Mouse (Mus musculus): Measurements from ENCODE around the gene Cacna1e.

DNA sequence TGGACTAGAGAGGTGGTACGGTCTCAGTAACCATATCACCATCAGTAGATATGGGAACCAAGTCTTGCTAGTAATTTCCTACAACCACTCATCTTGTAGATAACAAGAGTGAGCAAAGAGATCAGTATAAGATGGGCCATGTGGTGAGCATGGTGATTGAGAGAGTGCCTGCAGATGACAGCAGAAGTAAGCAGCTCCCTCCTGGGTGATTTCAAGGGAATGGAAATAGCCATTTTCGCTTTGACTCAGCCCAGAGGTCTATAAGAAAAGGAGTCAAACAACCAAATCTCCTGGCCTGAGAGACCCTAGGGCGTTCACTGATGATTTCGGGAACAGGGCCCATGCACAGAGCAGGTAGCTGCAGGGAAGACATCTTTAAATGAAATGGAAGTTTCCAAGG is 45.0 kb downstream of the Cacna1e start:
- TF ChIP-seq CTCF (IDR thresholded peaks at IDR 0.05; ENCODE audit: low read depth, low read length) (no peak), GATA1 (IDR thresholded peaks at IDR 0.05; ENCODE audit: borderline replicate concordance, low read length) (no peak), GATA2 (IDR thresholded peaks at IDR 0.05; ENCODE audit: borderline replicate concordance, low read depth, low read length) (no peak)
